Mouse (Mus musculus) cerebellum, adult 9-10 months (tissue): ENCODE data around the gene Ttc17.

ENCODE experiments used
- DNase-seq: peaks from one replicate; pipeline ENCODE4 v3.0.0; 2022

The Ttc17 gene

DNA sequence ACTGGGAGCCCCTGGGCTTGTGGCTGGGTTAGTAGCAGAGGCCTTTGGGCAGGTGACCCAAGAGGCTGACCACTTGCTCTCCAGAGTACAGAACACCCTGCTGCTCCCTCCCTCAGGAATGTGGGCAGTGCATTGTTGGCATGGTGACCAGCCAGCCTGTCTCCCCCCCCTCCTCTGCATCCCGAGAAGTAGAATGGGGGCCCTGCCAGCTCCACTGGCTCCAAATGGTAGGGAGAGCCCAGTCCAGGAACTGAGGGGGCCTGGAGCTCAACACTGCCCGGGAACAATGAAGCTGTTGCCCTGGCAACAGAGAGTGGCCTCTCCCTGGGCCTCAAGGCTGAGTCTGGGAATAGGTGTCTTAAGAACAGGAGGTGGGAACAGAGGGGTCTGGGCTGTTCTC is 117.3 kb downstream of the Ttc17 start:
- peak; percentile 58 for DNase-seq

DNA sequence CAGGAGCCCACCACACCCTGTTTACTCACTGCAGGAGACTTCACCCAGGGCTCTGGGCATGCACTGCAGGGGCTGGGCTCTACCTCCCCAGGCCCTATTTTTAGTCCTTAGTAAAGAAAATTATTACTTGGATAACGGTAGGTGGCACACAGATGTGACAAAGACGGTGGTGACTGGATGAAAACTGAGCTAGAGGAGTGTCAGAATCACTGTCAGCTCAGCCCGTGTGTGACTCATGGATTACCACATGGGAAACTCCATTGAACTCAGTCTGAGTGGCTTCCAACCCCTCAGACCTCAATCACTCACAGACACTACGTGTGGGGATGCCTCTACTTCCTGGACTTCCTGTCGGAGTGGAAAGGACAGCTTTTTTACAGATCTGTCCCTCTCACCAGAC is 118.4 kb downstream of the Ttc17 start:
- no peak for DNase-seq

DNA sequence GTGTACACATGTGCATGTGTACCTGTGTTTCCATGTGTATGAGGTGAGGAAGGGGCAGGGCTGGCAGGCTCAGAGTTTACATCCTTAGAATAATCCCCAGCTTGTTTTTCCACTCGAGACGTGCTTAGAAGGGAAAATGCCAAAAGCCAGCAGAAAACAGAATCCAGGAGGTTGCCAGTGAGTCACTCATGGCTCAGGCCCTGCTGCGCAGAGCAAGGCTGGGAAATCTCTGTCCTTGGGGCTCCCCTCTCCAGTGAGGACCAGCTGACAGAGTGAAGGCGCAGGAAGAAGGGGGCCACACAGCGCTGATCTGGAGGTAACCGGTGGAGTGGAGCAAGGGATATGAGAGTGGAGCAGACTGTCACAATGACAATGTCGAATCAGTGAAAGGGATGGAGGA is 119.1 kb downstream of the Ttc17 start:
- DNase-seq = no peak

DNA sequence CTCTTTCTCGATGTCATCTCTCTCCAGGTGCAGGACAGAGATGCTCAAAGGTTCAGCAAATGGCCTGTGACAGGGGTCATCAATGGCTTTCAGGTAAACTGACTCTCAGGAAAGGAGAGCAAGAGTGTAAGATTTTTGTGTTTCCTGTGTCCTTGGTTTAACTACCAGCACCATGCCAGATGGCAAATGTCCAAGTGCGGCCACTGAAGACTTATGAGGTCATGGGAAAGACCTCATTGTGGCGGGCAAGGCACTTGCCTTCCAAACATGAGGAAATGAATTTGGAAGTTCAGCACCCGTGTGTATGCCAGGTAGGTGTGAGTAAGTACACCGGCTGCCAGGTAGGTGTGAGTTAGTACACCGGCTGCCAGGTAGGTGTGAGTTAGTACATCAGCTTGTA is 123.0 kb downstream of the Ttc17 start:
- no peak for DNase-seq

DNA sequence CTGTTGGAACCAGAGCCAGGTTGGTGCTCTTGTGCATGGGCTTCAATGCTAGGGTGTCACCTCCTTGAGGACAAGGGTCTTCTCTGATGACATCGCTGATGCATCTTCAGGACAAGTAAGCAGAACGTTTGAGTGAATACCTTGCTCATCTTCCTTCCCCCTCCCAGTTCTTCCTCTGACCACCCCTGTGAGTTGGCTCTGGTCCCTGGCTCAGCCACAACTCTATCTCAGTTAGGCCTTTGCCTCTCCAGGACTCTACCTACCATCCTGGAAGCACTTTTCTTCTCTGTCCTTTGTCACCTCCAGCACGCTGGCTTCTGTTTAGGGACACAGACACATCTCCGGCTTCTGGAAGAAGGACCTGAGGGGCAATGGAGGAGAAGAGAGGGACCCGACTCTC is 126.9 kb downstream of the Ttc17 start:
- no peak for DNase-seq

DNA sequence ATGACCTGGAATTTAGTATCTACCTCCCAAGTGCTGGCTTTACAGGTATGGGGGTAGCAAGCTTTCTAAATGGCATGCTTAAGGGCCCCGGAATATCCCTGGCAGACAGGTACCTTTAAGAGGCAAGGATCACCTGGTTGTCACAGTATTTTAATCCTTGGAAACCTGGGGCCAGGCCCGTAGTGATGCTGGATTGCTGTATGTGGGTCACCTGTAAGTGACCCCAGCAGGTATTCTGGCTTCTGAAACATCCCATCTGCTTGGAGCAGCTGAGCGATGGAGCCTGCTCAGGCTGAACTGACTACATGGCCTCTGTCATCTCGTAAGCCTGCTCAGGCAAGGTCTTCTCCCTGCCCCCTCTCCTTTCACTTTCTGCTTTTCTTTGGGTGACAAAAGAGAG is 130.4 kb downstream of the Ttc17 start:
- peak; percentile 90 for DNase-seq

DNA sequence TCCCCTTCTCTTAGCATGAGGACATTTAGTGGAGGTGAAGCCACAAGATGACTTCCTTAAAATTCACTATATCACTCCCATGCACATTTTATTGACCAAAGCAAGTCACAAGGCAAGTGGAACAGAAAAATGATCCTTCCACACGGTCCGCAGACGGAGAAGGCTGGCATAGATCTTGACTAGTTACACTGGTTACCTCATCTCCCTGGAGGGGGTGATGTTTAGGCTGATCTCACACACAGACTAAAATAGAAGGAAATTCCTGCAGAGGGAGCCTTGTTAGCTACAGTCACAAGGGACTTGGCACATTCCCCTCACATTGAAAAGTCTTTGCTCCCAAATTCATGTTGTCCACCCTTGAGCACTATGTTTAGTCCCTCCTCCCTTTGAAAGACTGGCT is 130.8 kb downstream of the Ttc17 start:
- DNase-seq = peak; percentile 83

DNA sequence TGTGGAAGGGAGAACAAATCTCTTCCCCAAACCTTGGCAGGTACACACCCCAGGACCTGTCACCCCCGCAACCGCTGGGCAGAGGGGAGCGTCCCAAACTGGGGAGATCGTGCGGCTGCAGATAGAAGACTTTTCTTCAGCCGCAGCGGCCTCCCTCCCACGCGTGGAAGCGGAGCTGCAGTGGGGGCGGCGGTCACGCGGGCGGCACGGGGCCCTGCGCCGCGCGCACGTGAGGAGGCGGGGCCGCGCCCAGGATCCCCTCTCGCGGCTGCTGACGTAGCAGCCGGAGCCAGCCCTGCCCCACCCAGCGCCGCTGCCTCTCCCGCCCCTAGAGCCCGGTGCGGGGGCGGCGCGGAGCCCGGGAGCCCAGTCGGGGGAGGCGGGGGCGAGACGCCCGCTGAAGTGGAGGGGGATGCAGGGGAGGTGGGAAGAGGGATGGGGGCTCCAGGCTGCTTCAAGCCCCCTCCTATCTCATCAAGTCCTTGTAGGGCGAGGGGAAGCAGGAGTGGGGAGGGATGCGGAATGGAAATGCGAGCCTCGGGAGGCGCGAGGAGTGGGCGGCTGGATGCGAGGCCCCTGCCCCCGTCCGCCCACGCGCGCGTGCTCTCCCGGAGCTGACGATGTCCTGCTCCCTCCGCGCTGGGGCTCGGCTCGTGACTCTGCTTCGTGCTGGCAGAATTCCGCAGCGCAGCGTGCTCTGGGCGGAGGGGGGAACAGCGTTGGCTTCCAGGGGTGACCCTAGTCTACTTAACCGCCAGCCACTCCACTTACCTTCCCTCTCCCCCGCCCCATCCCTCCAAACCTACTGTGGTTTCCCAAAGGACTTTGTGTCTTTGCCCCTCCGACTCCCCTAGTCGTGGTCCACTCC is 133.1 kb downstream of the Ttc17 start:
- peak; percentile 89 for DNase-seq

DNA sequence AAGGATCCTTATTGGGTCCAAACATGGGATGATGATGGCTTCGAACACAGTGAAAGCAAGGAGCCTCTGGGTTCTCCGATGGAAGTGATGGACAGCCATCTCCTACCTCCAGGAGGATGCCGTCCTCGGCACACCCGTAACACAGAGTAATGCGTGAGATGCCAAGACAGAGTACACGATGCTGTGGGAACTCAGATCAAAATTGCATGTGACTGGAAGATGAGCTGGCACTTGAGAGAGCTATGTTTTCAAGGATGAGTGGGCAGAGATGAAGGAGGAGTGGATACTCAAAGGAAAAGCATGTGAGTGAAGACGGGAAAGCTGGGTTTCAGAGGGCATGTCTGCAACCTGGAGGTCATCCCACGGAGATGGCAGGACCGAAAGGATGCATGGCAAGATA is 135.3 kb downstream of the Ttc17 start:
- no peak for DNase-seq

DNA sequence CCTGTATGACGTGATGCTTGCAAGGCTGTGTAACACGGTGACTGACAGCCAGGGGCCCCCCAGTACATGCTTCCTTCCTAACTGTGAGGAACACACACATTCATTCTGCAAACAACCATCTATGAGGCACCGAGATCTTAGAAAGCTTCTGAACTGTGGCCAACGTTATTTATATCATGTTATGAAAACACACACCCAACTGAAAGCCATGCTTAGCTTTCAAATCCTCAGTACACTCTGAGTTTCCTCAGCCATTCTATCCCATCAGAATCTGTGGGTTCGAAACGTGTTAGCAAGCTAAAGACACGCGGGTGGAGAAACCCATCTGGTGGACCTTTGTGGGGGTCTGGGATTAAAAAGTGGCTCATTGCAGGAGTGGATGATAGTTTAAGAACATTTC is 137.7 kb downstream of the Ttc17 start:
- no peak for DNase-seq

DNA sequence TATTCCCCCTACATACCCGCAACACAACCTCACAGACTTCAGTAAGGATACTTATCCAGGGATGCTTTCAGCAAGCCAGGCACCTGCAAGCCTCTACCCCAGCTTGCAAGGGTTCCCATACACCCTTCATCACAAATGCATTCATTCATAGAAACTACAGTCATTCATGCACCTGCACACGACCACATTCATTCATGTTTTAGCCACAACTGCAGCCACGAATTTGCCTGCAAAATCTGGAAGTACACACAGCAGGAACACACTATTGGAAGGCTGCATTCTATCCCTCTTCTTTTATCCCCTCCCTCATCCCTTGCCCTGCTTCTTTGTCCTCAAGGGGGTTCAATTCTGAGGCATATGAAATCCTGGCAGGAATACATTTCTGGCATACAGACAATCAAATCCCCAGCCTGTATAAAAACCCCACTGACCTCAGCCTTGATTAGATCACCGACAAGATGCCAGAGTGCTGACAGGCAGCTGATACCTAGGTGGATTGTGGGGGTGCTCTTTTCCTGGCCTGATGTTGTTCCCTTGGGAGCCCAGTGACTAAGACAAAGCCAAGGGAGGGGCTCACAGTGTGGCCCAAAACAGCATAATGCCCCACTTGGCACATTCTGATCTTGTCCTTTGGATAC is 139.2 kb downstream of the Ttc17 start:
- no peak for DNase-seq

DNA sequence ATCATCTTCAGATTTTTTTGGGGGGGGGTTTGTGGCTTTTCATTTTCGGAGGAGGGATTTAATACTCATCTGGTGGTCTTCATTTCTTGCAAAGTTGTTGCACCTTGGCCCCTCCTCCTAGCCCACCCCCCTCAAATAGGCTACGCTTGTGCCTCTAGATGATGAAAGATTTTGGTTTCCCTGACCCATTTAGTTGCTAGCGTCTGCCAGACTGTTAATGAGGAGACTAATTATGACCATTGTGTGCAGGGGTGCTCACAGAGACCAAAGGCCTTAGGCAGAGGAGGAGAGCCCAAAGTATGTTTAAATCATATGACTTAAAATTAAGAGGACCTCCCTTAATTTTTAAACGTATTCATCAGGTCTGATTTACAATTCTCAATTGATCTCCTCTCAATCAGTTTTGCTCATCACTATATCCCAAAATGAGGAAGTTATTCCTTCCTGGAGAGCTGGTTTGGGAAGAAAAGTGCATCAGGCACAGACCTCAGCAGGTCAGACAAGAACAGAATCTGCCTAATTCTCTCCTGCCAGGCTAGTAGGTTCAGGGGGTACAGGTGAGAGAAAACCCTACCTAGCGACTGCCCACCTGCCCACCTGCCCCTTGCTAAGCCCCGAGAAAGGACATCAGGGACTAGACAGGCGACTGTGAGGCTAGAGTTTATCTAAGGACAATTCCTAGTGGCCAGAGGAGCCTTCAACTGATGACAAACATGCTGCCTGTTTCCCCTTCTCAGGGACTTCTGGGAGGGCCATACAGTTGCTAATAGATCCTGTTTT is 139.9 kb downstream of the Ttc17 start:
- DNase-seq = no peak

DNA sequence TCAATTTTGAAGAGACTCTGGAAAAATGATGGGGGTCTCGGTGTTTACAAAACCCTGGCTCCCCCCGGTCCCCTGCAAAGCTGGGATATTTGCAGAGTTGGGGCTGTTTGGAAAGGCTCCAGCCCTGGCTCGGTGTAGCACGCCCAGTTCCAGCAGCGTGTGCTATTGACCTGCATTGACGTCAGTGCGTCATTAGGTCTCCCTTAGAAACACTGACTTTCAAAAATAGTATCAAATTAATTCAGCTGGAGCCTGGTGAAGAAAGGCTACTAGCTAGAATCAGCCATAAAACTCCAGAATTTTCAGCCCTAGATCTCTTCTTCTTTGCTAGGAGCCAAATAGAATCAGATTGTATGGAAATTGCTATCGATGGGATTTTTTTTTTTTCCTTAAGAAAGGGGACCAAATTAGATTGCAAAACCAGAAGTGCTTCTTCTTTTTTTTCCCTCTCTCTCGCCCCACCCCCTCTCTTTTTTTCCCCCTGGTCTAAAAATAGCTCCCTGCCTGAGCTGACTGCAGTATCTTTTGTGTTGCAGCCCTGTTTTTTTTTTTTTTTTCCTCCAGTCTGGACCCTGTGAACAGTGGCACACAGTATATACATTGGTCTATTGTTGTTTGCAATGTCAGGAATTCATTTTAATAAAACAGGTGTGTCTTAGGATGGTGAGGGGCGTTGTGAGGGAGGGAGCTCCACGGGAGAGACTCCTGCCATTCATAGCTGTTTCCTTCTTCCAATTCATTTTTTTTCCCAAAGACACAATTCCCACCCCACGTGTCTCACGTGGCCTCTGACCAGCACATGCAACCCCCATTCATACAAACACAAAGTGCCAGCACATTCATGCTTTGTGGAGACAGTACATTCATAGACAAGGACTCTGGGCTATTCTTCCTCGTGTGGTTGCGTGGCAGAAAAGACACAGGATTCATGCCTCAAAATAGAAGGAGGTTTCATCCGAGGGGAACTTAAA is 141.0 kb downstream of the Ttc17 start:
- DNase-seq = no peak

DNA sequence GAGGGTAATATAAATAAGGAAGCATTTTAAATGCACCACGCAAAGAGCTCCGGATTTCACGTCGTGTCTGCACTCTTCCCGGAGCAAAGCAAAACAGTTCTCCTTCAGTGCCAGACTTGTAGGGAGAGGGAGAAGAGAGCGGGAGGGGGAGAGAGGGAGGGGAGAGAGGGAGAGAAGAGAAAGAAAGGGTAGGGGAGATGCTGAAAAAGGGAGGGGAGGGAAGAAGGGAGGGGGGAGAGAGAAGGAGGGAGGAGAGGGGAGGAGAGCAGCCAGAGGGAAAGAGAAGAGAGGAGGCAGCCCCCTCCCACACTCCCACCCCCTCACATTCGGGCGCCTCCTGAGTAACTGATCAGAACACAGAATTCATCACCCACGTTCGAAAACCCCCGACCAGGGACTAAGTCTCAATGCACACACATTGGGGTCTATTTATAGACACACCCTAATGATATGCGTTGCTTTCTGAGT is 141.8 kb downstream of the Ttc17 start:
- no peak for DNase-seq

DNA sequence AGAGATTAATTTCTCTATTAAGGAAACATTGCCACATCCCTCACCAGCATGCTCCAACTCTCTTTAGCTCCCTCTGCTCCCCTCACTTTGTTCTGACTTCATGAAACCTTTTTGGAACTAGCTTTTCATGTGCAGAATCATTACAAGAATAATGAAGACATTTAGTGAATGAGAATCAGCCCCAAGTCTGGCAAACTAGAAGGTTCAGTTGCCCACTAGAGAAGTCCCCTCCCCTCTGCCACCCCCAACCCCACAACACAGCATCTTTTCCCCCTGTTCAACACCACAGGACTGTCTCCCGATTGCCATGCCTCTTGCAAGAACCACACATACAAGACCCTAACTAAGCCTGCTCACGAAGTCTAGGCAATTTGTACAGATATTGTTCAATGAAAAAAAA is 142.5 kb downstream of the Ttc17 start:
- no peak for DNase-seq

DNA sequence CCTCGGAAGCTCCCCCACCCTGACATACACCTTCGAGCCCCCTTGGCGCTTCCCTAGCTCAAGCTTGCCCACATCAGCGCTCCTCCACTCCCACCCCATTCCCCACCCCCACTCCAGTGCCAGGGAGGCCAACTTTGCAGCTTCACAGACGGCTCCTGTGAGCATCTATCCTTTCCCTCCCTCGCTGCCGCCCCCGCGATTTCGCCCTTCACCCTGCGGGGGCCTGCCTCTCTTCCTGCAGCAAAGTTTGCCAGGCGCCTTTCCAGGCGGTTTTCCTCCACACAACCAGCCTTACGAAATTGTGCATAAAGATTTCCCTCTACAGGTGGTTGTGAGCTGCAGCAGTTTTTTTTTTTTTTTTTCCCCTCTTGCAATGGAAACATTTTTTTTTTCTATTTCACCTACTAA is 143.0 kb downstream of the Ttc17 start:
- no peak for DNase-seq

DNA sequence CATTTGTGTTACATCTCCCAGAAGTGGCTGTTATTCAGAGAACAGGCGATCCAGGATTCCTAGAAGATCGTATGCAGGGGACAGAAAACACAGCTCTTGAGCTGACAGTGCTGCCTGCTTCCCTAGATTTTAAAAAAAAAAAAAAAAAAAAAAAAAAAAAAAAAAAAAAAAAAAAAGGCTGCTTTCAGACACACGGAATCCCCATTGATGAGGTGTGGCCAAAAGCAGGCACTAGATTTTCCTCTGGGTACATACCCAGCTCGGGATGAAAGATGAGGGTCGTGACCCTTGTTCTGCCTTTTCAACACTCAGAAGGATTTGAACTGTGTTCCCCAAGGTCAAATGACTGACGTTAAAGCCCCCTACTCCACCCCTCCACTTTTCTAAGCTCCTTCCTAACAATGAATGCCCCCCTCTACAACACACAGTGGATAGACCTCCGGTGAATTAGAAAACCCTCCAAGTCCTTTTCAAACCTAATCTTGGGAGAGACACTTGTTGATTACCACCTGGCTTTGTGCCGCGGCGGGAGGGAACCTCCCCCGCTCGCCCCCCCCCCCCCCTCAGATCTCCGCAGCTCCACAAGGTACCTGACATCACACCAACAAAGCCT is 143.5 kb downstream of the Ttc17 start:
- DNase-seq = no peak

DNA sequence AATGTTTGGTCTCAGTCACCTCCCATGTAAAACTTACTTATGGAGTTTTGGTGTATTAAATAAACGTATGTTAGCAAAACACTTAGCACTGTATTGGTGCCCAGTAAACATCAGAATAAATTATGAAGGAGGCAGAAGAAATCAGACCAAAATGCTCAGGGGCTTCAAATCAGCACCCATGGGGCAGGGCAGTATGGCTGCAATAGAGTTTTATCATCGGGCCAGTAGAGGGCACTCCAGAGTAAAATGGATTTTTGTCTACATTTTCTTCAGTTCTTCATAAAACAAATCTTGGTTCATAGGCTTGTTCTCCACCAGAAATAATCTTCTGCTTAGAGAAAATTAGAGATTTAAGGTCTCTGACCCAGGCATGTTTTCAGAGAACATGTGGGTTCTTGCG is 152.4 kb downstream of the Ttc17 start:
- peak; percentile 71 for DNase-seq
